Mouse (Mus musculus) megakaryocyte progenitor cell, adult 5-6 weeks (primary cell): ENCODE measurements around the gene Pgam1. TPM values are rescaled to one million over a fixed set of nuclear protein-coding genes. Genes with fewer than 3 reads are reported as not detected.

Experiments used
- total RNA-seq, 2 experiments: library from RNA; stranded (forward) in 1 of 2; stranded (reverse) in 1 of 2; fragments of 157-497, 149-512 nt in 1 of 2; fragments of 200-1000 nt in 1 of 2; gene quantifications; 2 replicates each; pipeline versions ENCODE4 v1.2.3 to v1.2.4; 2015 to 2017

Gene Pgam1
- total RNA-seq, 2 experiments from 2014 or later, result 472 to 1,044 TPM

Other genes with a start within 250 kb of the Pgam1 start
- gene Slit1, start 168.3 kb upstream of the Pgam1 start, total RNA-seq (2015), result not detected in 2 replicates
- 0.03 and 0.29 TPM in 2 replicates for gene Slit1, start 168.3 kb upstream of the Pgam1 start, total RNA-seq (2017)
- gene Arhgap19, start 109.9 kb upstream of the Pgam1 start, total RNA-seq (2015), result 48.6 and 50.6 TPM in 2 replicates
- gene Arhgap19, start 109.9 kb upstream of the Pgam1 start, total RNA-seq (2017), result 56.7 and 57.3 TPM in 2 replicates
- gene Frat1, start 82.0 kb upstream of the Pgam1 start, total RNA-seq (2015), result 9.1 TPM in 2 replicates
- gene Frat1, start 82.0 kb upstream of the Pgam1 start, total RNA-seq (2017), result 9.5 and 11.7 TPM in 2 replicates
- 25.2 and 27.8 TPM in 2 replicates for gene Frat2, start 63.8 kb upstream of the Pgam1 start, total RNA-seq (2015)
- 28.2 and 29.8 TPM in 2 replicates for gene Frat2, start 63.8 kb upstream of the Pgam1 start, total RNA-seq (2017)
- 10.4 and 10.5 TPM in 2 replicates for gene Rrp12, start 15.8 kb upstream of the Pgam1 start, total RNA-seq (2015)
- gene Rrp12, start 15.8 kb upstream of the Pgam1 start, total RNA-seq (2017), result 18.9 and 20.5 TPM in 2 replicates
- gene Exosc1, start 21.5 kb downstream of the Pgam1 start, total RNA-seq (2015), result 90.1 and 96.9 TPM in 2 replicates
- 73.3 and 75.7 TPM in 2 replicates for gene Exosc1, start 21.5 kb downstream of the Pgam1 start, total RNA-seq (2017)
- gene Zdhhc16, start 21.6 kb downstream of the Pgam1 start, total RNA-seq (2015), result 52.7 and 54.9 TPM in 2 replicates
- 33.5 and 39.1 TPM in 2 replicates for gene Zdhhc16, start 21.6 kb downstream of the Pgam1 start, total RNA-seq (2017)
- gene Mms19, start 69.2 kb downstream of the Pgam1 start, total RNA-seq (2015), result 15.8 and 16.2 TPM in 2 replicates
- 25.2 and 43.2 TPM in 2 replicates for gene Mms19, start 69.2 kb downstream of the Pgam1 start, total RNA-seq (2017)
- 11.2 and 13.4 TPM in 2 replicates for gene Ubtd1, start 69.8 kb downstream of the Pgam1 start, total RNA-seq (2015)
- gene Ubtd1, start 69.8 kb downstream of the Pgam1 start, total RNA-seq (2017), result 11.9 and 12.3 TPM in 2 replicates
- gene Ankrd2, start 124.1 kb downstream of the Pgam1 start, total RNA-seq (2015), result not detected in 2 replicates
- gene Ankrd2, start 124.1 kb downstream of the Pgam1 start, total RNA-seq (2017), result not detected in 2 replicates
- gene Hoga1, start 133.7 kb downstream of the Pgam1 start, total RNA-seq (2015), result 0.20 TPM in 1 of 2 replicates, not detected in the other
- gene Hoga1, start 133.7 kb downstream of the Pgam1 start, total RNA-seq (2017), result 0.24 and 0.33 TPM in 2 replicates
- not detected in 2 replicates for gene 4933411K16Rik, start 140.3 kb downstream of the Pgam1 start, total RNA-seq (2015)
- gene 4933411K16Rik, start 140.3 kb downstream of the Pgam1 start, total RNA-seq (2017), result not detected in 2 replicates
- gene Morn4, start 174.4 kb downstream of the Pgam1 start, total RNA-seq (2015), result 0.67 and 1.4 TPM in 2 replicates
- 0.30 and 0.54 TPM in 2 replicates for gene Morn4, start 174.4 kb downstream of the Pgam1 start, total RNA-seq (2017)
- gene Pi4k2a, start 178.5 kb downstream of the Pgam1 start, total RNA-seq (2015), result 8.9 and 9.4 TPM in 2 replicates
- 5.5 and 7.4 TPM in 2 replicates for gene Pi4k2a, start 178.5 kb downstream of the Pgam1 start, total RNA-seq (2017)
- gene Avpi1, start 217.1 kb downstream of the Pgam1 start, total RNA-seq (2015), result 5.0 and 7.3 TPM in 2 replicates
- 4.9 and 5.4 TPM in 2 replicates for gene Avpi1, start 217.1 kb downstream of the Pgam1 start, total RNA-seq (2017)
- gene Marveld1, start 235.5 kb downstream of the Pgam1 start, total RNA-seq (2015), result 14.4 and 14.9 TPM in 2 replicates
- gene Marveld1, start 235.5 kb downstream of the Pgam1 start, total RNA-seq (2017), result 15.0 and 18.8 TPM in 2 replicates